Mouse (Mus musculus): Measurements from ENCODE around the gene Madcam1.

Gene Madcam1

DNA sequence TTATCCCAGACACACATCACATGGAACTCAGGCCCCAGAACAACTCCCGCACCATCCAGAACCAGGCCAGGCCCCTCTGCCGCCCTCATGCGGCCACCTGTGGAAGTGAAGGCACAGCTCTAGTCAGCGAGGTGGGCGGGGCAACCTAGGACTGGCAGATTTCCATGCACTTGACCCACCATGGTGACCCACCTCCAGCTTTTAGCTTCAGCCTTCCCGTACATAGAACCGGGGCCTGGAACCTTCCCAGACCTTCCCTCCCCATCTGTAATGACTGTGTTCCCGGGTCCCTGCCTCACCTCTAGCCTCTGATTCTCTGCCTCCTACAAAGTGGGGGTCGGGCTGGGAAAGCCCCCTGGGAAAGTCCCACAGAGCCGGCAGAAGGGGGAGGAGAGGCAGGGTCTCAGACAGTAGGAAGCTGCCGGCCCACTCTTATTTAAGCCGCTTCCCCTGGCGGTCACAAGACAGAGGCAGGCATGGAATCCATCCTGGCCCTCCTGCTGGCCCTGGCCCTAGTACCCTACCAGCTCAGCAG lies at the start of gene Madcam1:
Gene Madcam1 (plus strand): TSS at position 429 of the 535 bp plus-strand sequence.
- DNase-seq (ENCODE audit: low spot score), result peak; percentile 59

- DNase-seq (ENCODE audit: low spot score), result no peak
Measured at GRCm38 (mm10) chr10:79615860-79616259, 48.5 kb upstream of the Madcam1 start.

DNA sequence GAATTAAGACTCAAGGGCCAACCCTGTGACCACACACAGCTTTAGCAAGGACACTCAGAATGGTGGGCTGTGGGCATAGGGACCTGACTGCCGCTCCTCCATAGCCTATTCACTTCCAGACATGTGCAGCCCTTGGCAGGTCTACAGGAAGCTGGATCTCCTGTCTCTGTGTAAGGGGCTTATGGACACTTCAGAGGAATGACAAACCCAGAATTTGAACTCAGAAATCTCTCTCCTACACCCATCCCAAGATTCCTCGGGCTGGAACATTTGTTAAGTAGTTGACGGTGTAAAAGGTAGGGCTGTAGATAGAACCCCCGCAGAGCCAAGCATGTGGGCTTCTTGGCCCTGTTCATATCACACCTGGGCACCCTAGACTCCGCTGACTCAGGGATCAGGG lies 48.0 kb upstream of the Madcam1 start:
- DNase-seq (ENCODE audit: low spot score), result no peak

- no peak for DNase-seq (ENCODE audit: low spot score)
Measured at GRCm38 (mm10) chr10:79623950-79624349, 40.4 kb upstream of the Madcam1 start.

DNA sequence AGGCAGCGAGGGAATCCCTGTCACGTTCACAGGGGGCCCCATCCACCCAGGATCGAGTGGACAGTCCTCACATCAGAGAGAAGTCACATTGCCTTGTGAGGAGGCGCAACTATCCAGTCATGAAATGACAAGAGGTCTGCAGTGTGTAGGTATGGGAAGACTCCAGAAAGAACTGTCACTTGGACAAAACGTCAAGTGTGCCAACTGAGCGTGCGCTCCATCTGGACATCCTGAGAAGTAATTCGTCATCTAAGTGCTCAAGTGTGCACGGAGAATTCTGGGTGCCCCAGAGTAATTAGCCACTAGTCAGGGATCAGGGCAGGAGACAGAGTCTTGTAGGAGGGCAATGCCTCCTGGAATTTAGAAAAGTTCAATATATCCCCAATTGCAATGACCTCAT lies 39.0 kb upstream of the Madcam1 start:
- DNase-seq (ENCODE audit: low spot score), result no peak

DNA sequence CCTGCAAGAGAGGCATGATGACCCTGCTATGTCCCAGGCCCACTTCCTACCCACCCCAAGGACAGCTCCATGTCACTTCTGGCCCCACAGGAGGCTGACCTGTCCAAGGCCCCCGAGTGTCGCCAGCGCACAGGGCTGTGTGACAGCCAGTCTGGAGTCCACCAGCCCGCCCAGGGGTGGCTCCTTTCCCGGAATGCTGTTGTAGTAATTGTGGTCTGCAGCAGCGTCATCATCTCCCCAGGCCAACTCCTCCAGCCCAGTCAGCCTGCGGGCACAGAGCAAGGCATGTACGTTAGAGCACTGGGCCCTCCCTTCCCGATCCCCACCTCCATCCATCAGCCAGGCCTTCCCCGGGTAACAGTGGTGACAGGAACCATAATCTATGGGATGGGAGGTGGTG lies 38.2 kb upstream of the Madcam1 start:
- DNase-seq (ENCODE audit: low spot score), result no peak

GRCm38 (mm10) chr10:79628377-79628776 lies 36.0 kb upstream of the Madcam1 start:
- DNase-seq (ENCODE audit: low spot score), result no peak

DNA sequence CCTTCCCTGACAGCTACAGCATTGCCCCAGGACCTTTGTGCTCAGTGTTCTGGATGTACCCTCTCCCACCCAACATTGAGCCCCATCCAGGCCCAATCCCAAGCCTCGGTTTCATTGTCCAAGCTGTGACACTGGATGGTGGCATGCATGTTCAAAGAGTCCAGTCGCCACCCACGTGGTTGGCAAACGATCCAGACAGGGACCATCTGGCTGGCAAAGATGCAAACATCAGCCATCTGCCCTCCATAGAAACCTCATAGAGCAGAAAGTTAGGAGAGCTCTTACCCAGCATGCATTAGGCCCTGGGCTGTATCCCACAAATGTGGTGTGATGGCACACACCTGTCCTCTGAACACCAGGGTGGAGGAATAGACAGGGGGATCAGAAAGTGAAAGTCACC lies 32.9 kb upstream of the Madcam1 start:
- DNase-seq (ENCODE audit: low spot score), result no peak

- no peak for DNase-seq (ENCODE audit: low spot score)
Measured at GRCm38 (mm10) chr10:79633006-79633777, 31.2 kb upstream of the Madcam1 start.

- no peak for DNase-seq (ENCODE audit: low spot score)
Measured at GRCm38 (mm10) chr10:79636287-79636686, 28.1 kb upstream of the Madcam1 start.

DNA sequence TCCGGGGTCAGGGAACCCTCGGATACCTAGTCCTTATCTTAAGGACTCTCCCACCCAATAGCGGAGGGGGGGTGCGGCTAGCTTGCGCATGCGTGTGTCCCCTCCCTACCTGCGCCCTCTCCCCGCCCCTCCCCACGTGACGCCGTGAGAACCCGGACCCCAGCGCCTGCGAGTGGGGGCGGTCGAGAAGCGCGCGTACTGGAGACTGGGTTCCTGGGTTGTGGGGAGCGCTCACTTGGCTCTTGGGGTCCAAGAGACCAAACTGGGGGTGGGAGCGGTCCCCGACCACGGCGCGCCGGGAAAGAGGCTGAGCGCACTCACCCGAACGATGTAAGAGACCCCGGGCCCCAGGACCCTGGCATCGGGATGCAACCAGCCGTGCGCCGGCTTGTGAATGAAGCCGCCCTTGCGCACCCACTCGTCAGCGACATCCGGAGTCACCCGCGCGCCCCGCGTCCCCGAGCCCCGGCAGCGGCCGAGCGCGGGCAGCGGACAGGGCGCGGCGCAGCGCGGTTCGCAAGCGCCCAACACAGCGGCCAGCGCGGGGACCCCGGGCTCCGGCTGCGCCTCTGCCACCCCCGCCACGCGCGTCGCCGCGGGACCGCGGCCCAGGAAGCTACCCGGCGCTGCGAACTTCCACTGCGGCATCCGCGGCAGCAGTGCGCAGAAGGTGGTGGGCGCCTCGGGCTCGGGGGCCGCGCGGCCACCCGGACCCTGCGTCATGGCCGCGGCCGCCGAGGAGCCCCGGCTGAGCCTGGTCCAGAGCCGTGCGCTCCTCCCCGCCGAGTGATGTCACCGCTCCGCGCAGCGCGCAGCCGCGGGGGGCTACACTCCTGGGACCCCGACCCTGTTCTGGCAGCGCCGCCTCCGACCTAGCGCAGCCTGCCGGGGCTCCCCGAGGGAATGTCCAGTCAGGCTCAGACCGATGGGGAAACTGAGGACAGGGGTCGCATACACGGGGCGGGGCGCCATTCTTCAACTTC lies 26.9 kb upstream of the Madcam1 start, which contains the start of gene Shc2:
Gene Shc2 (minus strand): TSS at position 791 of the 983 bp plus-strand sequence.
- DNase-seq (ENCODE audit: low spot score), result peak; percentile 14

- peak; percentile 8 for DNase-seq (ENCODE audit: low spot score)
Measured at GRCm38 (mm10) chr10:79638486-79639204, 25.7 kb upstream of the Madcam1 start.

- no peak for DNase-seq (ENCODE audit: low spot score)
Measured at GRCm38 (mm10) chr10:79645711-79646110, 18.6 kb upstream of the Madcam1 start, which contains the start of gene Odf3l2. TSS of gene Odf3l2 (minus strand) at chr10:79645738.

DNA sequence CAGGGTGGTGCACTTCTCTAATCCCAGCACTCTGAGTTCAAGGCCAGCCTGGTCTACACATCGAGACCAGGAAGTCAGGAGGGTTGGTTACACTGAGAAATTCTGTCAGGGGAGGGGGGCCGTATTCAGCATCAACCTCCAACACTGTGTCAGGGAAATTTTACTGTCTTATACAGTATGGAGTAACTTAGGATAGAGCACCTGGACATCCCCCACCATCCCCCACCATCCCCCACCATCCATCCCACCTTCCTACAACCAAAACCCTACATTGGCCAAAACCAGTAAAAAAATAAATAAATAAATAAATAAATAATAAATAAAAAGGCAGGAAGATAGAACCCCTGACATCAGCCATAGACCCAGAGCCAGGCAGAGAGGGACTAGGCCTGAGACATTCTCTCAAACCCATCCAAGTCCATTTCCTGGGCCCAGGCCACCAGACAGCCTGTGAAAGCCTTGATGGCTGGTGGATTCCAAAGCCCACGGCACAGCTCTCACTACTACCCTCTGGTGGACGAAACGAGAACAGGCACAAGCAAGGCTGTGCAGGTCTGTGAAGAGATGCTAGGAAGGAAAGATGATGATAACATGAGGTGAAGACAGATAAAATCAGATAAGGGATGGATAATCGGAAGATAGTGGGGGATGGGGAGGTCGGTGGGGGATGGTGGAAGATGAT lies 15.1 kb upstream of the Madcam1 start:
- DNase-seq (ENCODE audit: low spot score), result peak; percentile 67

GRCm38 (mm10) chr10:79652789-79653188 lies 11.6 kb upstream of the Madcam1 start:
- no peak for DNase-seq (ENCODE audit: low spot score)

GRCm38 (mm10) chr10:79654946-79655395 lies 9.4 kb upstream of the Madcam1 start:
- DNase-seq (ENCODE audit: low spot score), result no peak

DNA sequence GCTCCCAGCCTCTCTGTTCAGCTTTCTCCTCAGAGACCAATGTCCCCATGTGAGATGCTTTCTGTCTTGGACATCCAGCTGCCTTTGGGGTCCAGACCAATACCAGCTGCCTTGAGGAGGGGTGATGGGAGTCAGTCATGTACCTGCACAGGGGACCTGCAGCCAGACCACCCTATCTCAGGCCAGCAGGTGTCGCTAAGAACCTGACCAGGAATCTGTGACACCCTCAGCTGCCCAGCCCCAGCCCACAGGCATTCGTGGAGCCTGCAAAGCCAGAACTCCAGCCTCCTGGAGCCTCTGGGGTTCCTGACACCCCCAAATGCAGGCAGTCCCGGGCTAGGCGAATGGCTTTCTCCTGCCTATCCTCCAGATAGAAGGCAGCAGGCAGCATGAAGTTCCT lies 5.5 kb upstream of the Madcam1 start:
- no peak for DNase-seq (ENCODE audit: low spot score)

DNA sequence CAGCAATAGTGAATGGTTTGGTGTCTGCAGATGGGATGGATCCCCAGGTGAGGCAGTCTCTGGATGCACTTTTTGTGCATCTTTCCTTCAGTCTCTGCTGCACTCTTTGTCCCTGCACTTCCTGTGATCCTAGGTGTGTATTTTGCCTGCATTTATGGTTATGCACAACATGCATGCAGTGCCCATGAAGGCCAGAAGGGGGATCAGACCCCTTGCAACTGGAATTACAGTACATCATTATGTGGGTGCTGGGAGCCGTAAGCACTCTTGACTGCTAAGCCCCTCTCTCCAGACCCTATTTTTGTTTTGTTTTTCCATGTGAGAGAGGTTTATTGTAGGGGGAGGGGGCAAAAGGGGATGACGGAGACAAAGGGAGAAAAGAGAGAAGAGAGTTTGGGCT lies 4.1 kb upstream of the Madcam1 start:
- DNase-seq (ENCODE audit: low spot score), result no peak

- DNase-seq (ENCODE audit: low spot score), result no peak
Measured at GRCm38 (mm10) chr10:79661861-79662260, 2.5 kb upstream of the Madcam1 start.

GRCm38 (mm10) chr10:79665051-79665450 lies 692 bp downstream of the Madcam1 start:
- DNase-seq (ENCODE audit: low spot score), result no peak

- no peak for DNase-seq (ENCODE audit: low spot score)
Measured at GRCm38 (mm10) chr10:79666493-79666892, 2.1 kb downstream of the Madcam1 start.
